Mouse (Mus musculus): Measurements from ENCODE around the gene Marveld2. TPM values are rescaled to one million over a fixed set of nuclear protein-coding genes. Genes with fewer than 3 reads are reported as not detected.

The Marveld2 gene
- polyA plus RNA-seq, 1 experiment from 2014 or later = 5.6 TPM

DNA sequence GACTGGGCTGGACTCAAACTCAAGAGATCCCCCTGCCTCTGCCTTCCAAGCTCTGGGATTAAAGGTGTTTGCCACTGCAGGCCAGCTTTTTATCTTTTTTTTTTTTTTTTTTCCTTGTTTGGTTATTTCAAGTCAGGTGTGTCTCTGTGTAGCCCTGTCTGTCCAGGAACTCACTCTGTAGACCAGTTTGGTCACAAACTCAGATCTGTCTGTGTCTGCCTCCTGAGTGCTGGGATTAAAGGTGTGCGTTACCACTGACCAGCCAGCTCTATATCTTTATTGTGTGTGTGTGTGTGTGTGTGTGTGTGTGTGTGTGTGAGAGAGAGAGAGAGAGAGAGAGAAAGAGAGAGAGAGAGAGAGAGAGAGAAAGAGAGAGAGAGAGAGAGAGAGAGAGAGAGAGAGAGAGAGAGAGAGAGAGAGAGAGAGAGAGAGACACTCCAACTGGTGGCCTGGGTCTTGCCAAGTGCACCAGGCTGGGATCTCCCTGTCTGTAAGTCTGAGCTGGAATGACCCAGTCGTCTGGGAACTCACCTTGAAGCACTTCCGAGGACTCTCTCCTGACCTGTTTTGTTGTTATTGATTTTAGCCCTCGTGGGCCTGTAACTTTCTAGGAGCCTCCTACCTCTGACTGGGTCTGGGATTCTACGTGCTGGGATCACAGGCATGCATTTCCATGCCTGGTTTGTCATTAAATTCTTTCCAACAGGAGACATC lies 21.8 kb downstream of the Marveld2 start:
- H3K4me2 ChIP-seq = no peak overlapping the region
- no peak overlapping the region for H3K27ac ChIP-seq
- H3K4me3 ChIP-seq = no peak overlapping the region
- no peak overlapping the region for H3K9ac ChIP-seq
- H3K36me3 ChIP-seq = no peaks in the 10 kb centered on the region
- no peaks in the 10 kb centered on the region for H3K27me3 ChIP-seq
- no peaks in the 10 kb centered on the region for H3K4me1 ChIP-seq
- 73% methylated on average over 5 of the region's 5 CpGs for WGBS
- H3K9me3 ChIP-seq = no peaks in the 10 kb centered on the region
- ATAC-seq (ENCODE audit: insufficient number of reproducible peaks, insufficient read depth, low FRiP score, low TSS enrichment, low read depth) = no peak

DNA sequence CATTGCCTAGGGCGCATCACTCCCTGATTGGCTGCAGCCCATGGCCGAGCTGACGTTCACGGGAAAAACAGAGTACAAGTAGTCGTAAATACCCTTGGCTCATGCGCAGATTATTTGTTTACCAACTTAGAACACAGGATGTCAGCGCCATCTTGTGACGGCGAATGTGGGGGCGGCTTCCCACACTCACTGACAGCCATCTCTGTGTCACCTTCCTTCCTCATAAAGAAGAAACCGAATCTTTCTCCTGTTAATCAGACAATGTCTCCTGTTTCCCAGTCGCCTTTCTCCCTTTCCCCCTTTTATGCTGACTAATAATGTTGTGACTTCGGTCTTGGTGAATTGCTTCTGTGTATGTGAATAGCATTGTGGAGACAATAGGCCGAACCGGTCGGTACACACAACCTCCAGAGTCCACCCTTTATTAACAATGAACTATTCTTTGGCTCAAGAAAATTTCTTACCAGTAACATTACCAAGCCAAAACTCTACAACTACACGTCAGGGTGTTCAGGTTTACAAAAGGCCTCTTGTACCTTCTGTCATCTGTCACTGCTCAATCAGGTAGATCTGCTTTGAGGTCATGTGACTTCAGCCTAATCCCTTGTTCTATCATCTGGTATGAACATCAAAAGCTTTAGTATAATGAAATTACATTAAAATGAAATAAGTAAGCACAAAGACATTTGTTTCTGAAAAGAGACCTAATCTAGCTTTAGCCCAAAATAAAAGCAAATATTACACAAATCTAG lies 22.6 kb downstream of the Marveld2 start:
- Histone ChIP-seq H3K4me1 (no peaks in the 10 kb centered on the region), H3K9me3 (no peaks in the 10 kb centered on the region), H3K27ac (no peak overlapping the region), H3K4me3 (no peak overlapping the region), H3K9ac (no peak overlapping the region), H3K36me3 (no peaks in the 10 kb centered on the region), H3K27me3 (no peaks in the 10 kb centered on the region), H3K4me2 (peak overlapping the region; percentile 26; the same call in 1 of the 2 replicates)
- 66% methylated on average over 12 of the region's 17 CpGs for WGBS
- ATAC-seq (ENCODE audit: insufficient number of reproducible peaks, insufficient read depth, low FRiP score, low TSS enrichment, low read depth) = no peak

DNA sequence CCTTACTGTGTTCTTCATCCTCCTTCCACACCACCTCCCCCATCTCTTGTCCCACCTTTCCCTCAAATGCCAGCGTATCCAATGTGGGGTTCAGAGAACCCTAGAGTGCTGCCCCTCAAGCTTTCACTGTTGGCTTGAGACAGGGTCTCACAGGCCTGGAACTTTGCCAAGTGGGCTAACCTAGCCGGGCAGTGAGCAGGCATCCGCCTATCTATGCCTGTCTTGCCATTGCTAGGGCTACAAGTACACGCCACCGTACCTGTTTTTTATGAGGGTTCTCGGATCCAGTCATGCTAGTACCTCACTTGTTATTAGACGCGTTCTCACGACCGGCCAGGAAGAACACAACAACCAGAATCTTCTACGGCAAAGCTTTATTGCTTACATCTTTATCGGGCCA lies 28.1 kb downstream of the Marveld2 start:
- H3K4me3 ChIP-seq = no peak overlapping the region
- no peak for ATAC-seq (ENCODE audit: insufficient number of reproducible peaks, insufficient read depth, low FRiP score, low TSS enrichment, low read depth)
- no peaks in the 10 kb centered on the region for H3K9me3 ChIP-seq
- 0 out of 2 replicates have a peak, but pooled peaks cover 2% of the 10 kb centered on the region for H3K4me1 ChIP-seq
- no peaks in the 10 kb centered on the region for H3K27me3 ChIP-seq
- 84% methylated on average over 12 of the region's 12 CpGs for WGBS
- no peak overlapping the region for H3K9ac ChIP-seq
- no peaks in the 10 kb centered on the region for H3K36me3 ChIP-seq
- H3K4me2 ChIP-seq = 0 out of 2 replicates have a peak overlapping the region, but pooled peaks have one; percentile 18
- H3K27ac ChIP-seq = no peak overlapping the region

DNA sequence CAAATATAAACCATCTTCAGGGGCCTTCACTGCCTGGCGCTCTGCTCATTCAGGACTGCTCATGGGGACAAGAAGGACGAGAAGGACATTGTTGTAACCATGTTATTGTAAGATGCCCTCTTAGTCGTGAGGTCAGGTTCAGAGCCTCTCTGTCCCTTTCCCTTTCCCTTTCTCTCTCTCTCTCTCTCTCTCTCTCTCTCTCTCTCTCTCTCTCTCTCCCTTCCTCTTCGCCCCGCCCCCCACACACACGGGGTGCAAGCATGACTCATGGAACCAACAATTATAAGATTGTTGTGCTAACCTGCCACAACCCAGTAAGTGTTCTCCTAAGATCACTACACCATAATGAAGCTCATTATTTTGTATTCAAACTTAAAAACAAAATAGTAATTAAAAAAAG lies 34.6 kb downstream of the Marveld2 start:
- H3K36me3 ChIP-seq = no peaks in the 10 kb centered on the region
- no peak overlapping the region for H3K9ac ChIP-seq
- no peaks in the 10 kb centered on the region for H3K27me3 ChIP-seq
- ATAC-seq (ENCODE audit: insufficient number of reproducible peaks, insufficient read depth, low FRiP score, low TSS enrichment, low read depth) = no peak
- H3K27ac ChIP-seq = no peak overlapping the region
- no peak overlapping the region for H3K4me2 ChIP-seq
- H3K4me3 ChIP-seq = no peak overlapping the region
- H3K4me1 ChIP-seq = peaks cover 5% of the 10 kb centered on the region; the same call in 1 of the 2 replicates
- WGBS = 44% methylated on average over 6 of the region's 6 CpGs
- no peaks in the 10 kb centered on the region for H3K9me3 ChIP-seq

DNA sequence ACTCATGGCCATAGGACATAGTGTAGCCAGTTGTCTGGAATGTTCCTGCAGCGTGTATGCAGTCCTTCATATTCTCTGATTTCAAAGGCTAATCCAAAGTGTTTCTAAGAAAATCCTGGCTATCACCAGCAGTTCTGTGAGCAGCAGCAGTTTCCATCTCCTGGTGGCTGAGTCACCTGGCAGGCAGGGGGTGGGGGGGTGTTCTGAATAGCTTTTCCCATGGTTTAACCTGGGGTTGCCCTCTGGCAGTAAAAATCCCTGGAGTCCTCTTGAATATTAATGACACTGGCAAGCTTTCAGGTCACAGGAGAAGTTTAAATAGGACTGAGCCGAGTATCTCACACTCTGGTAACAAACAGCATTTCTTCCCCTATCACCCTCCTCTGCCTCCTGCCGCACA lies 35.1 kb downstream of the Marveld2 start:
- Histone ChIP-seq H3K9me3 (no peaks in the 10 kb centered on the region), H3K4me1 (peaks cover 5% of the 10 kb centered on the region; the same call in 1 of the 2 replicates), H3K36me3 (no peaks in the 10 kb centered on the region), H3K9ac (no peak overlapping the region), H3K27me3 (no peaks in the 10 kb centered on the region), H3K4me2 (no peak overlapping the region), H3K27ac (no peak overlapping the region), H3K4me3 (no peak overlapping the region)
- no peak for ATAC-seq (ENCODE audit: insufficient number of reproducible peaks, insufficient read depth, low FRiP score, low TSS enrichment, low read depth)
- WGBS = 27% methylated on average over 3 of the region's 3 CpGs

DNA sequence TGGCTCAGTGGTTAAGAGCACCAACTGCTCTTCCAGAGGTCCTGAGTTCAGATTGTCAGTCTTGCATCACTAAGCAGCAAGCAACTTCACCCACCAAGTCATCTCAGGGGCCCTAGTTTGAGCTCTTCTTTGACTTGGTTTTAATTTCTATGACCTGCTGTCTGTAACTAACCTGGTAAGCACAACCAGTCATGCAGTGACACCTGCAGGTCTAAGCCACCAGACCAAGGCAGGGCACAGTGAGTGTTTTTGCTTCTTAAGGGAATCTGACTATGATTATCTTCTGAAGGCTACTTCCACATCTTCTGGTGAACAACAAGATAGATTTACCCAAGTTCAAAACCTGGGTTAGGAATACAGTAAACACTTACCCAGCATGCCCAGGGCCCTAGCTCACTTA lies 36.8 kb downstream of the Marveld2 start:
- no peak overlapping the region for H3K4me3 ChIP-seq
- H3K4me1 ChIP-seq = peaks cover 5% of the 10 kb centered on the region; the same call in 1 of the 2 replicates
- no peak for ATAC-seq (ENCODE audit: insufficient number of reproducible peaks, insufficient read depth, low FRiP score, low TSS enrichment, low read depth)
- H3K36me3 ChIP-seq = no peaks in the 10 kb centered on the region
- H3K27ac ChIP-seq = no peak overlapping the region
- H3K4me2 ChIP-seq = no peak overlapping the region
- H3K27me3 ChIP-seq = no peaks in the 10 kb centered on the region
- no peaks in the 10 kb centered on the region for H3K9me3 ChIP-seq
- no peak overlapping the region for H3K9ac ChIP-seq

DNA sequence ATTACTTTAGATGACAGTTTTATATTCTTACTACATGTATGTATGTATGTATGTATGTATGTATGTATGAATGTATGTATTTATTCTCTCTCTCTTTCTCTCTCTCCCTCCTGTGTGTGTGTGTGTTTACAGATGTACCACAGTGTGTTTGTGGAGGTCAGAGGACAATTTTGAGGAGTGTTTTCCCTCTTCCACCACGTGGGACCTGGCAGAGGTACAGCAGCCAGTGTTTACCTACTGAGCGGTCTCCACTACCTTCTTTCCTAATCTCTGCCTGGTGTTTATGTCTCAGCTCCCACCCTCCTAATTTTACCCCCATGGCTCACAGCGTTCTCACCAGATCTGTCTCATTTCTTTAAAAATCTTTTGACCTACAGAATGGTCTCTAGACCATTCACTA lies 37.6 kb downstream of the Marveld2 start:
- H3K4me2 ChIP-seq = no peak overlapping the region
- peaks cover 5% of the 10 kb centered on the region; the same call in 1 of the 2 replicates for H3K4me1 ChIP-seq
- H3K27me3 ChIP-seq = no peaks in the 10 kb centered on the region
- no peak overlapping the region for H3K27ac ChIP-seq
- ATAC-seq (ENCODE audit: insufficient number of reproducible peaks, insufficient read depth, low FRiP score, low TSS enrichment, low read depth) = no peak
- no peak overlapping the region for H3K4me3 ChIP-seq
- H3K9ac ChIP-seq = no peak overlapping the region
- no peaks in the 10 kb centered on the region for H3K9me3 ChIP-seq
- 54% methylated on average over 3 of the region's 3 CpGs for WGBS
- no peaks in the 10 kb centered on the region for H3K36me3 ChIP-seq

DNA sequence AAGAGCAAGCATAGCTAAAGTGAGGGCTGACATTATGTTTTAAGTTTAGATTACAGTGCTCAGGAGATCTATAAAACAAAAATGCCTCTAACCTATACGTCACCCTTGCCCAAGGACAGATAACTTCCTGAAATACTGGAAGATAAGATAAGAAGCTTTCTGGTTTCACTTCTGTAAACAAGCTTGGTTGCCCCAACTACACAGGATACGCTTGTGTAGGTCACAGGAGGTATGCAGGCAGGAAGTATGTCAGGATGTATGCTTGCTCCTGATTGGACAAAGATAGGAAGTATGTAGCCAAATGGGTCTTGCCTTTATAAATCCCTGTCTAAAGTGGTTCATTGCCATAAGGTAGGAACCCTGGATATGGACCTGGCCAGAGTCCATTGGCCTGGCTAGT lies 40.8 kb downstream of the Marveld2 start:
- no peak for ATAC-seq (ENCODE audit: insufficient number of reproducible peaks, insufficient read depth, low FRiP score, low TSS enrichment, low read depth)
- H3K27me3 ChIP-seq = no peaks in the 10 kb centered on the region
- 74% methylated on average over 2 of the region's 2 CpGs for WGBS
- H3K4me3 ChIP-seq = no peak overlapping the region
- H3K4me1 ChIP-seq = no peaks in the 10 kb centered on the region
- no peak overlapping the region for H3K4me2 ChIP-seq
- no peak overlapping the region for H3K27ac ChIP-seq
- H3K36me3 ChIP-seq = no peaks in the 10 kb centered on the region
- H3K9me3 ChIP-seq = no peaks in the 10 kb centered on the region
- H3K9ac ChIP-seq = no peak overlapping the region

DNA sequence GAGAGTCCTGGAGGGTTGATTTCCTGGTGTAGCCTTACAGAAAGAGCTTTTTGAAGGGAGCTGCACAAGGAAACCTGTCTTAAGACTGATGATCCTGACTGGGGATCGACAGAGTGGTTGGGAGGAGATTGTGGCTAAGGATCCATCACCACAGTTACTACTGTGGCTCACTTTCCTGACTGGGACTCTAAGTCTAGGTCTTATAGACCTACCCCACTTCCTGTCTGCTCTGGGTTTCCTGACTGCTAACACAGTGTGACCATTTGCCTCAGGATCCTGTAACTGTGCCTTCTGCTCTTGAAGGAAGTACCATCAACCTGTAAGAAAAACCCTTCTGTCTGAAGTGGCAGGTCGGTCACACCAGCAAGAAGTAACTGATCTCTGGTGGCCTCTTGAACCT lies 46.1 kb downstream of the Marveld2 start:
- no peaks in the 10 kb centered on the region for H3K36me3 ChIP-seq
- no peak for ATAC-seq (ENCODE audit: insufficient number of reproducible peaks, insufficient read depth, low FRiP score, low TSS enrichment, low read depth)
- no peak overlapping the region for H3K9ac ChIP-seq
- H3K4me2 ChIP-seq = no peak overlapping the region
- H3K9me3 ChIP-seq = no peaks in the 10 kb centered on the region
- 58% methylated on average over 2 of the region's 2 CpGs for WGBS
- H3K27ac ChIP-seq = no peak overlapping the region
- no peak overlapping the region for H3K4me3 ChIP-seq
- H3K4me1 ChIP-seq = no peaks in the 10 kb centered on the region
- no peaks in the 10 kb centered on the region for H3K27me3 ChIP-seq

DNA sequence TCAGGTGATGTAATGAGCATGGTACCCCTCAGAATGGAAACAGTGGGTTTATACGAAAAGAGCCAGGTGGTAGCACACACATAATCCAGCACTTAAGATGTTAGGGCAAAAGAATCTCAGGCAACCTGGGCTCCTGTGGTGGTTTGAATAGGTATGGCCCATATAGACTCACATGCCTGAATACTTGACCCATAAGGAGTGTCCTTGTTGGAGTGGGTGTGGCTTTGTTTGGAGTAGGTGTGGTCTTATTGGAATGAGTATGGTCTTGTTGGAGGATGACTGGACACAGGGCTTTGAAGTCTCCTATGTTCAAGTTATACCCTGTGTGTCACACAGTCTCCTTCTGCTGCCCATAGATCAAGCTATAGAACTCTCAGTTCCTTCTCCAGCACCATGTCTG lies 48.4 kb downstream of the Marveld2 start:
- ATAC-seq (ENCODE audit: insufficient number of reproducible peaks, insufficient read depth, low FRiP score, low TSS enrichment, low read depth) = no peak
- no peaks in the 10 kb centered on the region for H3K4me1 ChIP-seq
- H3K36me3 ChIP-seq = no peaks in the 10 kb centered on the region
- no peak overlapping the region for H3K4me3 ChIP-seq
- 93% methylated on average over 1 of the region's 1 CpGs for WGBS
- H3K4me2 ChIP-seq = no peak overlapping the region
- no peaks in the 10 kb centered on the region for H3K9me3 ChIP-seq
- H3K27ac ChIP-seq = no peak overlapping the region
- H3K27me3 ChIP-seq = no peaks in the 10 kb centered on the region
- no peak overlapping the region for H3K9ac ChIP-seq

DNA sequence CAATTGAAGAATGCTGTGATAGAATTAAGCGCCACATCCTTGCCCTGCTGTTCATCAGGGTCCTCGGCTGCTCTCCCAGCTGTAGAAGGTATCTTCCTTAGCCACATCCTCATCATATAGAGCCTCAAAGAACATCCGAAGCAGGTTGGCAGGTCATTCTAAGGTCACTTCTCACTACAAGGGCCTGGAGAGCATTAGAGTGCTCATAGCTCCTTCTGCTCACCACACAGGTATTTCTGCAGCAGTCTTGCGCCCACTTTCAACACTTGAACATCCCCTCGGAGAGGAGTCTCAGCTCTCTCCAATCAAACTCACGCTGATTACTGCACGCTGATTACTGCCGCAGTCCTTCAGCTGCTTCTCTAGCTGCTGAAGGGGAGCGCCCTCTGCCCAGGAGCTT lies 57.3 kb downstream of the Marveld2 start:
- H3K9me3 ChIP-seq = no peaks in the 10 kb centered on the region
- H3K4me3 ChIP-seq = no peak overlapping the region
- no peak overlapping the region for H3K9ac ChIP-seq
- no peak overlapping the region for H3K27ac ChIP-seq
- H3K36me3 ChIP-seq = no peaks in the 10 kb centered on the region
- no peaks in the 10 kb centered on the region for H3K4me1 ChIP-seq
- peaks cover 6% of the 10 kb centered on the region for H3K27me3 ChIP-seq
- WGBS = 70% methylated on average over 9 of the region's 9 CpGs
- no peak overlapping the region for H3K4me2 ChIP-seq
- ATAC-seq (ENCODE audit: insufficient number of reproducible peaks, insufficient read depth, low FRiP score, low TSS enrichment, low read depth) = no peak

DNA sequence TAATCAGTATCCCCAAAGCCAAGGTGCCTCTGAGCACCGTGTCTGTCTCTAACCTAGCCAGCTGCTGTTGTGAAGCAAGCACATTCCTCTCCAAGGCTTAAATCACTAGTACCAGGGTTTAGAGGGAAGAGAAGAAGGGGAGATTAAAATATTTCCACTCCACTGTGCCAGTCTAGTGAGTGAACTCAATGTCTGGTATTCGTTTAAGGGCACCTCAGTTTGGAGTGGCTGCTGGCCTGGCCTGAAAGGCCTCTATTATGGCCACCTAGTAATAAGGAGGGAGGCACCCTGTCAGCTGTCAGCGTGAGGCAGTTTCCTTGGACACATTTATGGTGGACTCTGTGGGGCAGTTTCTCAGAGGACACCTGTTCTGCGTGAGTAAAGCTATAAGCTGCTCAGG lies 59.8 kb downstream of the Marveld2 start:
- no peaks in the 10 kb centered on the region for H3K36me3 ChIP-seq
- peaks cover 30% of the 10 kb centered on the region for H3K27me3 ChIP-seq
- 62% methylated on average over 4 of the region's 4 CpGs for WGBS
- no peaks in the 10 kb centered on the region for H3K9me3 ChIP-seq
- peaks cover 12% of the 10 kb centered on the region for H3K4me1 ChIP-seq
- no peak for ATAC-seq (ENCODE audit: insufficient number of reproducible peaks, insufficient read depth, low FRiP score, low TSS enrichment, low read depth)
- no peak overlapping the region for H3K4me3 ChIP-seq
- no peak overlapping the region for H3K27ac ChIP-seq
- no peak overlapping the region for H3K9ac ChIP-seq
- no peak overlapping the region for H3K4me2 ChIP-seq
